Mouse (Mus musculus) small intestine, adult 2 months (tissue): Measurements from ENCODE around the gene Cdh19.

Experiments used
- CTCF ChIP-seq: fragments of 200-500 bp; IDR thresholded peaks from 2 replicates; pipeline ENCODE4 v1.5.1; 2012; ENCODE audit warnings: low read depth, mild to moderate bottlenecking, control low read depth, inconsistent platforms, low read length, moderate library complexity, mixed read lengths; ENCODE audit not compliant: insufficient replicate concordance, insufficient read length; ENCODE audit errors: extremely low read depth
- POLR2A ChIP-seq: fragments of 200-500 bp; IDR thresholded peaks from 2 replicates; pipeline ENCODE4 v1.6.1; 2012; ENCODE audit warnings: low read depth, mild to moderate bottlenecking, control low read depth, inconsistent platforms, low read length, moderate library complexity

- TF ChIP-seq CTCF (no peak), POLR2A (no peak)
These were observed 8.2 kb downstream of the Cdh19 start for GRCm38 (mm10) chr1:110969201-110969600.
